Mouse (Mus musculus): ENCODE results near the gene Cmtr1. TPM values are rescaled to one million over a fixed set of nuclear protein-coding genes. Genes with fewer than 3 reads are reported as not detected.
A peak's percentile ranks its signal among the peaks of the same experiment; 100 is the strongest.

Cmtr1 gene
- total RNA-seq, 2 experiments from 2014 or later, result 18.4 to 340 TPM

GRCm38 (mm10) chr17:29668051-29668986 is 7.9 kb downstream of the Cmtr1 start:
- no peak for ATAC-seq (replicated peaks; ENCODE audit: low FRiP score, poor library complexity, severe bottlenecking)

GRCm38 (mm10) chr17:29669030-29669429 is 8.6 kb downstream of the Cmtr1 start:
- no peak for ATAC-seq (replicated peaks; ENCODE audit: low FRiP score, poor library complexity, severe bottlenecking)

- ATAC-seq (replicated peaks; ENCODE audit: low FRiP score, poor library complexity, severe bottlenecking), result peak; percentile 90
These were observed 9.5 kb downstream of the Cmtr1 start for GRCm38 (mm10) chr17:29669936-29670335.

GRCm38 (mm10) chr17:29671021-29671420 is 10.6 kb downstream of the Cmtr1 start:
- no peak for ATAC-seq (replicated peaks; ENCODE audit: low FRiP score, poor library complexity, severe bottlenecking)

GRCm38 (mm10) chr17:29673325-29673724 is 12.9 kb downstream of the Cmtr1 start:
- no peak for ATAC-seq (replicated peaks; ENCODE audit: low FRiP score, poor library complexity, severe bottlenecking)

- ATAC-seq (replicated peaks; ENCODE audit: low FRiP score, poor library complexity, severe bottlenecking), result no peak
These were observed 18.1 kb downstream of the Cmtr1 start for GRCm38 (mm10) chr17:29678526-29678925.

- no peak for ATAC-seq (replicated peaks; ENCODE audit: low FRiP score, poor library complexity, severe bottlenecking)
These were observed 18.8 kb downstream of the Cmtr1 start for GRCm38 (mm10) chr17:29679038-29679767.

GRCm38 (mm10) chr17:29680174-29680573 is 19.8 kb downstream of the Cmtr1 start:
- no peak for ATAC-seq (replicated peaks; ENCODE audit: low FRiP score, poor library complexity, severe bottlenecking)

GRCm38 (mm10) chr17:29680921-29681320 is 20.5 kb downstream of the Cmtr1 start:
- ATAC-seq (replicated peaks; ENCODE audit: low FRiP score, poor library complexity, severe bottlenecking), result no peak

GRCm38 (mm10) chr17:29681669-29682068 is 21.3 kb downstream of the Cmtr1 start:
- no peak for ATAC-seq (replicated peaks; ENCODE audit: low FRiP score, poor library complexity, severe bottlenecking)

GRCm38 (mm10) chr17:29682261-29682660 is 21.9 kb downstream of the Cmtr1 start:
- ATAC-seq (replicated peaks; ENCODE audit: low FRiP score, poor library complexity, severe bottlenecking), result no peak

- ATAC-seq (replicated peaks; ENCODE audit: low FRiP score, poor library complexity, severe bottlenecking), result no peak
These were observed 22.7 kb downstream of the Cmtr1 start for GRCm38 (mm10) chr17:29683127-29683526.

- ATAC-seq (replicated peaks; ENCODE audit: low FRiP score, poor library complexity, severe bottlenecking), result peak; percentile 18; the same call in 1 of the 2 replicates
These were observed 23.9 kb downstream of the Cmtr1 start for GRCm38 (mm10) chr17:29684275-29684674.

GRCm38 (mm10) chr17:29686771-29687170 is 26.4 kb downstream of the Cmtr1 start:
- ATAC-seq (replicated peaks; ENCODE audit: low FRiP score, poor library complexity, severe bottlenecking), result peak; percentile 82

GRCm38 (mm10) chr17:29687373-29687772 is 27.0 kb downstream of the Cmtr1 start:
- ATAC-seq (replicated peaks; ENCODE audit: low FRiP score, poor library complexity, severe bottlenecking), result no peak

GRCm38 (mm10) chr17:29688610-29689009 is 28.2 kb downstream of the Cmtr1 start:
- ATAC-seq (replicated peaks; ENCODE audit: low FRiP score, poor library complexity, severe bottlenecking), result no peak

- no peak for ATAC-seq (replicated peaks; ENCODE audit: low FRiP score, poor library complexity, severe bottlenecking)
These were observed 29.9 kb downstream of the Cmtr1 start for GRCm38 (mm10) chr17:29690257-29690656.

- ATAC-seq (replicated peaks; ENCODE audit: low FRiP score, poor library complexity, severe bottlenecking), result no peak
These were observed 32.4 kb downstream of the Cmtr1 start for GRCm38 (mm10) chr17:29692827-29693226.

GRCm38 (mm10) chr17:29693571-29693970 is 33.2 kb downstream of the Cmtr1 start:
- no peak for ATAC-seq (replicated peaks; ENCODE audit: low FRiP score, poor library complexity, severe bottlenecking)

- no peak for ATAC-seq (replicated peaks; ENCODE audit: low FRiP score, poor library complexity, severe bottlenecking)
These were observed 34.1 kb downstream of the Cmtr1 start for GRCm38 (mm10) chr17:29694516-29694915.

GRCm38 (mm10) chr17:29696940-29697339 is 36.5 kb downstream of the Cmtr1 start:
- ATAC-seq (replicated peaks; ENCODE audit: low FRiP score, poor library complexity, severe bottlenecking), result no peak

Measured in erythroblast, adult 5-6 weeks (primary cell).